Mouse (Mus musculus) stomach, embryonic 16.5 days (tissue): ENCODE data around the gene Habp4. TPM values are rescaled to one million over a fixed set of nuclear protein-coding genes. Genes with fewer than 3 reads are reported as not detected.

Source experiments
- ATAC-seq: fragments of 200-750 bp; cut with Nextera tagmentation; 2 replicates; pipeline ENCODE4 v1.8.0; 2017; ENCODE audit warnings: moderate number of reproducible peaks, moderate TSS enrichment; ENCODE audit not compliant: insufficient read depth, low FRiP score
- H3K27ac ChIP-seq: fragments of 300-500 bp; sonication (generic); 2 replicates; pipeline ENCODE4 v1.5.1; 2014; ENCODE audit warnings: low read length
- H3K27me3 ChIP-seq: fragments of 300-500 bp; sonication (generic); 2 replicates; pipeline ENCODE4 v1.6.1; 2014; ENCODE audit warnings: low read length, control low read depth, mixed read lengths; ENCODE audit not compliant: control insufficient read depth, insufficient read depth
- H3K36me3 ChIP-seq: fragments of 300-500 bp; sonication (generic); 2 replicates; pipeline ENCODE4 v1.6.1; 2014; ENCODE audit warnings: low read length; ENCODE audit not compliant: control insufficient read depth, insufficient read depth
- H3K4me1 ChIP-seq: fragments of 300-500 bp; sonication (generic); 2 replicates; pipeline ENCODE4 v1.6.1; 2014; ENCODE audit warnings: low read length, control low read depth, mixed read lengths; ENCODE audit not compliant: control insufficient read depth, insufficient read depth
- H3K4me2 ChIP-seq: fragments of 300-500 bp; sonication (generic); 2 replicates; pipeline ENCODE4 v1.6.1; 2014; ENCODE audit warnings: low read depth, low read length, mixed read lengths
- H3K4me3 ChIP-seq: fragments of 300-500 bp; sonication (generic); replicated peaks from 2 replicates; pipeline ENCODE4 v1.5.1; 2014; ENCODE audit warnings: mild to moderate bottlenecking, low read length
- H3K9ac ChIP-seq: fragments of 300-500 bp; sonication (generic); 2 replicates; pipeline ENCODE4 v1.6.1; 2014; ENCODE audit warnings: low read length
- H3K9me3 ChIP-seq: fragments of 300-500 bp; sonication (generic); replicated peaks from 2 replicates; pipeline ENCODE4 v1.6.1; 2016; ENCODE audit warnings: low read length, control low read depth; ENCODE audit not compliant: control insufficient read depth
- WGBS: fragments of 180-500 bp; shearing (Covaris S2); extraction: QIAGEN DNeasy Blood & Tissue Kit; methylation state at CpG from one replicate; pipeline ENCODE4 v1.1.7; 2014; 5-methylcytosine and 5-hydroxymethylcytosine counted together
- polyA plus RNA-seq: library from polyadenylated mRNA; unstranded; fragments of >200 nt; fragmentation: Nextera tagmentation; extraction: Ambion mirVana; gene quantifications from 2 replicates; pipeline ENCODE4 v1.2.1, GENCODE M21; 2015

Habp4 gene
- polyA plus RNA-seq, 1 experiment from 2014 or later = 15.4 TPM

- H3K9me3 ChIP-seq = no peaks in the 10 kb centered on the region
- no peak for ATAC-seq
- H3K4me2 ChIP-seq = no peak overlapping the region
- H3K9ac ChIP-seq = no peak overlapping the region
- H3K27ac ChIP-seq = no peak overlapping the region
- no peaks in the 10 kb centered on the region for H3K27me3 ChIP-seq
- H3K4me3 ChIP-seq = no peak overlapping the region
- no peaks in the 10 kb centered on the region for H3K4me1 ChIP-seq
- H3K36me3 ChIP-seq = no peaks in the 10 kb centered on the region
- 81% methylated on average over 6 of the region's 6 CpGs for WGBS
Measured at GRCm38 (mm10) chr13:64208146-64208545, 46.5 kb downstream of the Habp4 start.

- no peak overlapping the region for H3K9ac ChIP-seq
- H3K27me3 ChIP-seq = no peaks in the 10 kb centered on the region
- H3K4me1 ChIP-seq = no peaks in the 10 kb centered on the region
- ATAC-seq = no peak
- no peak overlapping the region for H3K4me2 ChIP-seq
- WGBS = 78% methylated on average over 5 of the region's 5 CpGs
- H3K9me3 ChIP-seq = no peaks in the 10 kb centered on the region
- H3K4me3 ChIP-seq = no peak overlapping the region
- no peaks in the 10 kb centered on the region for H3K36me3 ChIP-seq
- H3K27ac ChIP-seq = no peak overlapping the region
Measured at GRCm38 (mm10) chr13:64211995-64212603, 50.5 kb downstream of the Habp4 start.

- no peak overlapping the region for H3K9ac ChIP-seq
- WGBS = 92% methylated on average over 5 of the region's 5 CpGs
- H3K4me2 ChIP-seq = no peak overlapping the region
- no peaks in the 10 kb centered on the region for H3K27me3 ChIP-seq
- H3K36me3 ChIP-seq = no peaks in the 10 kb centered on the region
- H3K9me3 ChIP-seq = no peaks in the 10 kb centered on the region
- ATAC-seq = no peak
- no peak overlapping the region for H3K27ac ChIP-seq
- H3K4me3 ChIP-seq = no peak overlapping the region
- no peaks in the 10 kb centered on the region for H3K4me1 ChIP-seq
Measured at GRCm38 (mm10) chr13:64214891-64215290, 53.3 kb downstream of the Habp4 start.

GRCm38 (mm10) chr13:64225738-64226137 lies 64.1 kb downstream of the Habp4 start:
- H3K4me3 ChIP-seq = no peak overlapping the region
- WGBS = 79% methylated on average over 3 of the region's 3 CpGs
- no peak overlapping the region for H3K4me2 ChIP-seq
- H3K9ac ChIP-seq = no peak overlapping the region
- no peaks in the 10 kb centered on the region for H3K27me3 ChIP-seq
- H3K9me3 ChIP-seq = no peaks in the 10 kb centered on the region
- ATAC-seq = no peak
- H3K27ac ChIP-seq = no peak overlapping the region
- no peaks in the 10 kb centered on the region for H3K4me1 ChIP-seq
- H3K36me3 ChIP-seq = no peaks in the 10 kb centered on the region

GRCm38 (mm10) chr13:64226725-64227124 lies 65.1 kb downstream of the Habp4 start:
- H3K9ac ChIP-seq = no peak overlapping the region
- ATAC-seq = no peak
- H3K27me3 ChIP-seq = no peaks in the 10 kb centered on the region
- H3K36me3 ChIP-seq = no peaks in the 10 kb centered on the region
- no peak overlapping the region for H3K27ac ChIP-seq
- WGBS = 71% methylated on average over 4 of the region's 4 CpGs
- H3K4me3 ChIP-seq = no peak overlapping the region
- no peaks in the 10 kb centered on the region for H3K4me1 ChIP-seq
- no peaks in the 10 kb centered on the region for H3K9me3 ChIP-seq
- no peak overlapping the region for H3K4me2 ChIP-seq

- WGBS = 80% methylated on average over 4 of the region's 4 CpGs
Measured at GRCm38 (mm10) chr13:64233139-64233538, 71.5 kb downstream of the Habp4 start.

GRCm38 (mm10) chr13:64235062-64235715 lies 73.6 kb downstream of the Habp4 start:
- Histone ChIP-seq H3K27ac (no peak overlapping the region), H3K4me2 (no peak overlapping the region), H3K4me1 (0 out of 2 replicates have a peak, but pooled peaks cover 2% of the 10 kb centered on the region), H3K27me3 (no peaks in the 10 kb centered on the region), H3K9ac (no peak overlapping the region), H3K36me3 (no peaks in the 10 kb centered on the region), H3K4me3 (no peak overlapping the region), H3K9me3 (no peaks in the 10 kb centered on the region)
- WGBS = 49% methylated on average over 4 of the region's 4 CpGs
- ATAC-seq = no peak

More at GRCm38 (mm10) chr13:64233139-64233538, 71.5 kb downstream of the Habp4 start:
- Histone ChIP-seq H3K4me2 (no peak overlapping the region), H3K9me3 (no peaks in the 10 kb centered on the region), H3K4me3 (no peak overlapping the region), H3K36me3 (no peaks in the 10 kb centered on the region), H3K4me1 (0 out of 2 replicates have a peak, but pooled peaks cover 2% of the 10 kb centered on the region), H3K27me3 (no peaks in the 10 kb centered on the region), H3K9ac (no peak overlapping the region), H3K27ac (no peak overlapping the region)
- ATAC-seq = no peak

GRCm38 (mm10) chr13:64235777-64236176 lies 74.2 kb downstream of the Habp4 start:
- no peak overlapping the region for H3K27ac ChIP-seq
- H3K4me3 ChIP-seq = no peak overlapping the region
- no peaks in the 10 kb centered on the region for H3K36me3 ChIP-seq
- 61% methylated on average over 3 of the region's 3 CpGs for WGBS
- 0 out of 2 replicates have a peak, but pooled peaks cover 2% of the 10 kb centered on the region for H3K4me1 ChIP-seq
- ATAC-seq = no peak
- H3K4me2 ChIP-seq = no peak overlapping the region
- no peaks in the 10 kb centered on the region for H3K27me3 ChIP-seq
- H3K9ac ChIP-seq = no peak overlapping the region
- H3K9me3 ChIP-seq = no peaks in the 10 kb centered on the region
